Mouse (Mus musculus) lung, embryonic 14.5 days (tissue): ENCODE results near the gene Pusl1. TPM values are rescaled to one million over a fixed set of nuclear protein-coding genes. Genes with fewer than 3 reads are reported as not detected.

ENCODE experiments used
- ATAC-seq: fragments of 200-750 bp; cut with Nextera tagmentation; 2 replicates; pipeline ENCODE4 v1.8.0; 2017; ENCODE audit warnings: mild to moderate bottlenecking, moderate TSS enrichment, moderate library complexity; ENCODE audit not compliant: insufficient read depth
- DNase-seq: peaks from one replicate; pipeline ENCODE4 v3.0.0-alpha.2; 2015
- H3K27ac ChIP-seq: fragments of 300-500 bp; sonication (generic); 2 replicates; pipeline ENCODE4 v1.5.1; 2014; ENCODE audit warnings: low read depth, mild to moderate bottlenecking, moderate library complexity
- H3K27me3 ChIP-seq: fragments of 300-500 bp; sonication (generic); 2 replicates; pipeline ENCODE4 v1.6.1; 2014; ENCODE audit warnings: low read length, control low read depth; ENCODE audit not compliant: insufficient read depth
- H3K36me3 ChIP-seq: fragments of 300-500 bp; sonication (generic); 2 replicates; pipeline ENCODE4 v1.6.1; 2014; ENCODE audit warnings: control low read depth; ENCODE audit not compliant: insufficient read depth
- H3K4me1 ChIP-seq: fragments of 300-500 bp; sonication (generic); 2 replicates; pipeline ENCODE4 v1.6.1; 2014; ENCODE audit warnings: antibody characterized with exemption, control low read depth; ENCODE audit not compliant: insufficient read depth
- H3K4me2 ChIP-seq: fragments of 300-500 bp; sonication (generic); 2 replicates; pipeline ENCODE4 v1.6.1; 2014; ENCODE audit warnings: mild to moderate bottlenecking
- H3K4me3 ChIP-seq: fragments of 300-500 bp; sonication (generic); 2 replicates; pipeline ENCODE4 v1.5.1; 2014; ENCODE audit warnings: low read depth, low read length
- H3K9ac ChIP-seq: fragments of 300-500 bp; sonication (generic); 2 replicates; pipeline ENCODE4 v1.6.1; 2014
- H3K9me3 ChIP-seq: fragments of 300-500 bp; sonication (generic); 2 replicates; pipeline ENCODE4 v1.6.1; 2016; ENCODE audit warnings: low read depth, low read length, control low read depth
- CTCF ChIP-seq: IDR thresholded peaks from 2 replicates; pipeline ENCODE4 v1.5.1; 2016; ENCODE audit warnings: antibody characterized with exemption, low read depth
- WGBS: fragments of 180-500 bp; shearing (Covaris S2); extraction: QIAGEN DNeasy Blood & Tissue Kit; methylation state at CpG from one replicate; pipeline ENCODE4 v1.1.7; 2014; 5-methylcytosine and 5-hydroxymethylcytosine counted together
- polyA plus RNA-seq: library from polyadenylated mRNA; unstranded; fragments of >200 nt; fragmentation: Nextera tagmentation; extraction: Ambion mirVana; gene quantifications from 2 replicates; pipeline ENCODE4 v1.2.1, GENCODE M21; 2014

Gene Pusl1
- polyA plus RNA-seq, 1 experiment from 2014 or later = 50.9 TPM

GRCm38 (mm10) chr4:155863001-155863400 lies 28.6 kb downstream of the Pusl1 start, which contains the start of gene Tas1r3:
TSS of gene Tas1r3 (minus strand) at chr4:155863362.
- Histone ChIP-seq H3K36me3 (peaks cover 37% of the 10 kb centered on the region), H3K4me3 (no peak within 1 kb of the TSS), H3K4me1 (no peaks in the 10 kb centered on the region), H3K4me2 (no peak within 1 kb of the TSS), H3K9me3 (no peaks in the 10 kb centered on the region), H3K9ac (no peak within 1 kb of the TSS), H3K27me3 (no peaks in the 10 kb centered on the region), H3K27ac (no peak within 1 kb of the TSS)
- DNase-seq (no peak), ATAC-seq (no peak)
- WGBS = 76% methylated on average over 5 of the region's 5 CpGs
- TF ChIP-seq CTCF = no peak

DNA sequence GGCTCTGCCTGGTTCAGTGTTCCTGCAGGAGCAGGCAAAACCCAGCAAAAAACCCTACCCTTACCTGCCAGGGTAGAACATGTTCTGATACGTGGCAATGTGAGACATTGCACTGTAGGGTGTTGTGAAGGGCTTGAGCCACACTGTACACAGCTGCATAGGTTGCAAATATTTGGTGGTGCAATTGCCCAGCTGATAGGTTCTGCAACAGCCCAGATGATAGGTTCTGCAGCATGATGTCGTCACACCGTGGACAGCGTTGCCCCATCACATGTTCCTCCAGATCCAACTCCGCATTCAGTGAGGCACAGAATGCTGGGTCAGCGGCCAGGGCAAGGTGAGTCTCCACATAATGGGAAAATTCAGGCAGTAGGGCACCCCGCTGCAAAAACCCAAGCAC lies 29.8 kb downstream of the Pusl1 start:
- ATAC-seq (no peak), DNase-seq (no peak)
- Histone ChIP-seq H3K4me3 (no peak overlapping the region), H3K27ac (no peak overlapping the region), H3K9ac (no peak overlapping the region), H3K4me2 (no peak overlapping the region), H3K36me3 (peaks cover 47% of the 10 kb centered on the region), H3K9me3 (no peaks in the 10 kb centered on the region), H3K4me1 (no peaks in the 10 kb centered on the region), H3K27me3 (no peaks in the 10 kb centered on the region)
- no peak for TF ChIP-seq CTCF
- 83% methylated on average over 7 of the region's 7 CpGs for WGBS

GRCm38 (mm10) chr4:155859318-155859717 lies 32.3 kb downstream of the Pusl1 start:
- Histone ChIP-seq H3K4me2 (no peak overlapping the region), H3K4me1 (no peaks in the 10 kb centered on the region), H3K9me3 (no peaks in the 10 kb centered on the region), H3K4me3 (no peak overlapping the region), H3K36me3 (peaks cover 59% of the 10 kb centered on the region), H3K27ac (no peak overlapping the region), H3K27me3 (no peaks in the 10 kb centered on the region), H3K9ac (no peak overlapping the region)
- no peak for TF ChIP-seq CTCF
- peak; percentile 90 for DNase-seq
- ATAC-seq = peak; percentile 65
- WGBS = 15% methylated on average over 13 of the region's 13 CpGs

GRCm38 (mm10) chr4:155856881-155857280 lies 34.7 kb downstream of the Pusl1 start:
- TF ChIP-seq CTCF = no peak
- ATAC-seq (no peak), DNase-seq (no peak)
- Histone ChIP-seq H3K9ac (no peak overlapping the region), H3K36me3 (peaks cover 70% of the 10 kb centered on the region), H3K27me3 (no peaks in the 10 kb centered on the region), H3K9me3 (no peaks in the 10 kb centered on the region), H3K27ac (no peak overlapping the region), H3K4me1 (no peaks in the 10 kb centered on the region), H3K4me2 (no peak overlapping the region), H3K4me3 (no peak overlapping the region)
- 75% methylated on average over 3 of the region's 3 CpGs for WGBS

GRCm38 (mm10) chr4:155856071-155856470 lies 35.5 kb downstream of the Pusl1 start:
- Histone ChIP-seq H3K4me1 (no peaks in the 10 kb centered on the region), H3K27ac (no peak overlapping the region), H3K4me3 (no peak overlapping the region), H3K4me2 (no peak overlapping the region), H3K9me3 (no peaks in the 10 kb centered on the region), H3K9ac (no peak overlapping the region), H3K27me3 (no peaks in the 10 kb centered on the region), H3K36me3 (peaks cover 70% of the 10 kb centered on the region)
- DNase-seq = no peak
- TF ChIP-seq CTCF = no peak
- no peak for ATAC-seq
- WGBS = 87% methylated on average over 12 of the region's 12 CpGs

- ATAC-seq (no peak), DNase-seq (no peak)
- TF ChIP-seq CTCF = no peak
- H3K27ac ChIP-seq = no peak overlapping the region
- H3K36me3 ChIP-seq = peaks cover 63% of the 10 kb centered on the region
- no peak overlapping the region for H3K4me2 ChIP-seq
- no peak overlapping the region for H3K4me3 ChIP-seq
- H3K9me3 ChIP-seq = no peaks in the 10 kb centered on the region
- no peaks in the 10 kb centered on the region for H3K4me1 ChIP-seq
- no peaks in the 10 kb centered on the region for H3K27me3 ChIP-seq
- no peak overlapping the region for H3K9ac ChIP-seq
- 96% methylated on average over 12 of the region's 12 CpGs for WGBS
Observed at GRCm38 (mm10) chr4:155854991-155855390, 36.6 kb downstream of the Pusl1 start.

DNA sequence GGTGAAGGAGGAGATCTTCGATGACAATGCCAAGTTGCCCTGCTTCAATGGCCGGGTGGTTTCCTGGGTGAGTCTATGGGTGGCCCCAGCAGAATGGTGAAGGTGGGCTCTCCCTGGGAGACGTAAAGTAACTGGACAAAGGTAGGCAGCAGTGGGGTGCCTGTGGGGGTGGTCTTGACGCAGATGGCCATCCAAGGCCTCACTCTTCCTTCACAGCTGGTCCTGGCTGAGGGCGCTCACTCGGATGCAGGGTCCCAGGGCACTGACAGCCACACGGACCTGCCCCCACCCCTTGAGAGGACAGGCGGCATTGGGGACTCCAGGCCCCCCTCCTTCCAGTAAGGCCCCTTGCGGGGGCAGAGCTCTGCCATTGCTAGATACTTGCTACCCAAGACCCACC lies 38.2 kb downstream of the Pusl1 start:
- no peaks in the 10 kb centered on the region for H3K9me3 ChIP-seq
- H3K4me2 ChIP-seq = no peak overlapping the region
- H3K27ac ChIP-seq = no peak overlapping the region
- H3K27me3 ChIP-seq = no peaks in the 10 kb centered on the region
- ATAC-seq = no peak
- H3K36me3 ChIP-seq = peaks cover 52% of the 10 kb centered on the region
- H3K4me3 ChIP-seq = no peak overlapping the region
- WGBS = 87% methylated on average over 9 of the region's 9 CpGs
- DNase-seq = no peak
- no peak overlapping the region for H3K9ac ChIP-seq
- TF ChIP-seq CTCF = no peak
- H3K4me1 ChIP-seq = 0 out of 2 replicates have a peak, but pooled peaks cover 3% of the 10 kb centered on the region

GRCm38 (mm10) chr4:155851951-155852411 lies 39.6 kb downstream of the Pusl1 start:
- DNase-seq (no peak), ATAC-seq (no peak)
- no peak overlapping the region for H3K4me3 ChIP-seq
- H3K9me3 ChIP-seq = no peaks in the 10 kb centered on the region
- peaks cover 38% of the 10 kb centered on the region for H3K36me3 ChIP-seq
- no peak for TF ChIP-seq CTCF
- no peak overlapping the region for H3K9ac ChIP-seq
- H3K4me1 ChIP-seq = peaks cover 8% of the 10 kb centered on the region; the same call in 1 of the 2 replicates
- H3K4me2 ChIP-seq = no peak overlapping the region
- H3K27me3 ChIP-seq = no peaks in the 10 kb centered on the region
- WGBS = 79% methylated on average over 2 of the region's 2 CpGs
- H3K27ac ChIP-seq = no peak overlapping the region
